Mouse (Mus musculus) G1E (cell line): ENCODE measurements around the gene Gm3336.

Experiments
- CTCF ChIP-seq: IDR thresholded peaks from 2 replicates; pipeline ENCODE4 v1.5.1; 2012; ENCODE audit warnings: low read depth, low read length, inconsistent platforms, mixed read lengths
- GATA1 ChIP-seq: IDR thresholded peaks from 2 replicates; pipeline ENCODE4 v1.6.1; 2012; ENCODE audit warnings: borderline replicate concordance, low read length, inconsistent platforms, mixed read lengths
- GATA2 ChIP-seq: IDR thresholded peaks from 2 replicates; pipeline ENCODE4 v1.6.1; 2012; ENCODE audit warnings: low read depth, low read length, inconsistent platforms, borderline replicate concordance
- POLR2AphosphoS5 ChIP-seq: IDR thresholded peaks from 2 replicates; pipeline ENCODE4 v1.6.1; 2012; ENCODE audit warnings: low read depth, low read length, inconsistent platforms; ENCODE audit not compliant: insufficient replicate concordance
- TAL1 ChIP-seq: conservative IDR thresholded peaks from 2 replicates; pipeline ENCODE4 v1.6.1; 2012; ENCODE audit warnings: low read depth, low read length, inconsistent platforms, mixed read lengths

DNA sequence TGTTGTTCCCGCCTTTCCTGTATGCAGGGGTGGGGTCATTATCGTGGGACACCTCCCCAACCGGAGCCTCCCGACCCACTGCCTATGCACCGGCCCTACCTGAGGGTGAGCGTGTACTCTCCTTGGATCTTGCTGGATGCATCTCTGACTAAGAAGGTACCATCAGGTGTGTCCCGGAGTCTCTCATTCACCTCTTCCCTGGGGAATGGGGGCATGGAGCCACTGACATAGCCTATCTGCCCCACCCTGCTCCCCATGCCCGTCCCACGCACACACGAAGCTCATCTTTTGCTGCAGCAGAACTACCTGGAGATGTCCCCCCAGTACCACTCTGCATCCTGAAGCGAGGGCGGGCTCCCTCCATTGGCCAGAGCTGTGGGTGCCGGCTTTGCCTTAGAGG lies 52.4 kb downstream of the Gm3336 start:
- TF ChIP-seq CTCF (no peak), TAL1 (no peak), POLR2AphosphoS5 (no peak), GATA2 (no peak), GATA1 (no peak)
